Mouse (Mus musculus): ENCODE data around the gene Dph6.
A peak's percentile ranks its signal among the peaks of the same experiment; 100 is the strongest.
"Not testable (repeated sequence)": the region's sequence is repeated elsewhere in the genome, so short reads cannot be mapped to it uniquely, and the experiment has no call there.

Dph6 gene

GRCm38 (mm10) chr2:114654365-114655239, at the start of gene Dph6:
Dph6 (minus strand) TSS chr2:114654964.
- peak; percentile 63 for DNase-seq (ENCODE audit: low read depth)

GRCm38 (mm10) chr2:114700966-114701685, 46.4 kb upstream of the Dph6 start:
- no peak for DNase-seq (ENCODE audit: low read depth)

- DNase-seq (ENCODE audit: low read depth): no peak
These were observed 36.8 kb upstream of the Dph6 start for GRCm38 (mm10) chr2:114691607-114692006.

DNA sequence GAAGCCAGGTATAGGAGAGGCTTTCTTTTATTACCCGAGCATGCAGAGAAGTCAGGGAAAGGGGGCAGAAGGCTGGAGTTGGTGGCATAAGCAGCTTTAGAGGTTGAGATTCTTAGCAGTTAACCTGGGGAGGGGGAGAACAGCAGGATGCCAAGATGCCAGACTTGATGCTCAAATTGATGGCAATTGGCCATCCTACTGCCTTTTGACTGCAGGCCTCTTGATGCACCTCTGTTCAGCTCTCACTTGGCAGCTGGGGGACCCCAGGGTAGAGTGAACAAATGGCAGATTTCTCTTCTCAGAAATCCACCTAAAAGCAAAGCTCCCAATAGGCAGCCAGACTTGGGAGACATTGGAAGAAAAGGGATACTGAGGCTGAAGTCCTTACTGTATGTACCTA, 32.7 kb upstream of the Dph6 start:
- no peak for DNase-seq (ENCODE audit: low read depth)

GRCm38 (mm10) chr2:114687081-114687480, 32.3 kb upstream of the Dph6 start:
- no peak for DNase-seq (ENCODE audit: low read depth)

- no peak for DNase-seq (ENCODE audit: low read depth)
These were observed 19.1 kb upstream of the Dph6 start for GRCm38 (mm10) chr2:114673831-114674230.

DNA sequence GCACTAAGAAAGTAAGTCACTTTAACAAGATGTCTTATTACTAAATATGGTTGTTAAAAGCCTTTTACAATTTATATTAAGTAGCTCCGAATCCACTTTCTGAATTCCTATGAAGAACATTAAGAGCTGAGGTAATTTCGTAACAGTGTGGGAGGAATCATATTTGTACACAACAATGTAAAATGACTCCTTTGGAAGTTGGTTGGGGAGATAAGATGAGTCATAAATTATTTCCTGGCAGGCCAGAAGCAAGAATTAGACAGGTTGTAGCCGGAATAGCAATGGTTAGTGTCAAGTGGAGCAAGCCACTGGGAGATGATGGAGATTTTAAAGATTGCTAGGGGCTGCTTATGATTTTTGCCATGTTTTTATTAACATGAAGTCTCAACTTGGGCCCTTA, 16.2 kb upstream of the Dph6 start:
- no peak for DNase-seq (ENCODE audit: low read depth)

- DNase-seq (ENCODE audit: low read depth): no peak
These were observed 4.2 kb upstream of the Dph6 start for GRCm38 (mm10) chr2:114658954-114659353.

GRCm38 (mm10) chr2:114646240-114646639, 8.5 kb downstream of the Dph6 start:
- DNase-seq (ENCODE audit: low read depth): no peak

DNA sequence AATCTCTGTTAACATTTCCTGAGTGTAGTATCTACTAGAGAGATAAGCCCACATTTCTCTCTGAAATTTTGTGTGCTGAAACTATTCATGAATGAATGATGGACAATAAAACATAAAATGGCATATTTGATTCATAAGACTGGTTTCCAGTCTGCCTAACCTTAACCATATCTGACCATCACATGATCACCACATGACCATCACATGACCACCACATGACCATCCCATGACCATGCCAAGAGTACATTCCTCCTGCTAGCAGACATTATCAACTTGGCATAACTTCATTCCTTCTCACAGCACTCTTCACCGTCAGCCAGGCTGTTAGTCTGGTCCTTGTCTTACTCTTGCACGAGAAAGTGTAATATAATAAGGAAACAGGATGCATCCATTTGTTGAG, 10.9 kb downstream of the Dph6 start:
- no peak for DNase-seq (ENCODE audit: low read depth)

DNA sequence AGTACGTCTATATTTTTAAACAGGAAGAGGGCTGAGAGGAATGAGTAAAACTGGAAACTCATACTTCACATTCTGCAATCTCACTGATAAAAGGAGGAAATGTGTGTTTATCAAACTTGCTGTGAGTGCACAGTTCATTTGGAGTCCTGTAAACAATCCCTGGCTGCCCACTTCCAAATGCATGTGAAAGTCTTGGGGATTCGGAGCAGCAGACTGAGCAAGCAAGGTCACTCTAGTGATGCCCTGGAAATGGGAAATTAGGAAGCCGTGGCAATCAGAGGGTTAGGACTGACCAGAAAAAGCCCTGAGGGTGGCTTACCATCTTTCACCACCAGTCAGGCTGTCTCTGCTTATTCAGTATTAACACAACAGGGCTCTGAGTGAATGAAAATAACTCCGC, 30.1 kb downstream of the Dph6 start:
- no peak for DNase-seq (ENCODE audit: low read depth)

DNA sequence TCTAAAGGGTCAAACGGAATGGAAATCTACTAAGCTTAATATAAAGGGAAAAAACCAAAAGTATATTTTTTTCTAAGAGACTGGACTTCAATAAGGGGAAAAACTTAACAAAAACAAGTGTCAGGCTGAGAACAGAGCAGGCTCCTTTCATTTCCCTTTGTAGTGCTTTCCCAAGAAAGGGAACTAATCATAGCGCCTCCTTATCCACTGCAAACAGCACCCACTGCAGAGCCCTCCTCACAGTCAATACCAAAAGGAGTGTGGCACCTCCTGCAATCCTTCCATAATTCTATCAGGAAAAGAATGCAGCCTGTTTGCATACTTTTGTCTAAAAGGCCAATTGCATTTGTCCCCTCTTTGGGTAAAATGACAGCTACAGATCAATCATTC, 32.2 kb downstream of the Dph6 start:
- no peak for DNase-seq (ENCODE audit: low read depth)

DNA sequence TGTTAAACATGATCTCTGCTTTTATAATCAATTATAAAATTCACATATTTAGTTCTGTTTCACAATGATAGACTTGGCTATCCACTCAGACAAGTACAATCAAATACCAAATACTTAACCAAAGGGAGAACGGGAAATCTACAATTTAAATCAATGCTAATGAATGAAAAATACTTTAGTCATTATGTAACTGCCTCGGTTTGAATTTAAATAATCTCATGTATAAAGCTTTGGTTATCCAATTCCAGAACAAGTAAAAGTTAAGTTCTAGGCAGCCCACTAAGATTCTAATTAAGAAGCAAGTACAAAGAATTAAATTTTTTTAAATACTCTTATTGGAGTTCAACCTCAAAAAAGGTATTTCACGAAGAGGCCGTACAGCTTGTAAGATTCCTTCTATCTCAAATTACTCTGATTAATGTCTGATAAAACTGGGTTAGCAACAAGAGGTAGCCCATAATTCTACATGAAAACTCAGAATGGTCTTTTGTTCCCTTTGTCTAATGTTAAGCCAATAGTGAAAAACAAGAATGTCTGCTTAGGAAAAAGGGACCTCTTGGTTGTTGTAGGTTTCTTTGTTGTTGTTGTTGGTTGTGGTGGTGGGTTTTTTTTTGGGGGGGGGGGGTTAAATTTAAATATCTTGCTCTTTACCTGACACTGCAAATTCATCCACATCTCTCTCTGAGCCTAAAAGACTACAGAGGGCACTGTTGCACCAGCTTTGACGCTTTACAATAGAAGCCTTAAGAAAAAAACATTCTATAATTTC, 32.8 kb downstream of the Dph6 start:
- peak; percentile 7 for DNase-seq (ENCODE audit: low read depth)

DNA sequence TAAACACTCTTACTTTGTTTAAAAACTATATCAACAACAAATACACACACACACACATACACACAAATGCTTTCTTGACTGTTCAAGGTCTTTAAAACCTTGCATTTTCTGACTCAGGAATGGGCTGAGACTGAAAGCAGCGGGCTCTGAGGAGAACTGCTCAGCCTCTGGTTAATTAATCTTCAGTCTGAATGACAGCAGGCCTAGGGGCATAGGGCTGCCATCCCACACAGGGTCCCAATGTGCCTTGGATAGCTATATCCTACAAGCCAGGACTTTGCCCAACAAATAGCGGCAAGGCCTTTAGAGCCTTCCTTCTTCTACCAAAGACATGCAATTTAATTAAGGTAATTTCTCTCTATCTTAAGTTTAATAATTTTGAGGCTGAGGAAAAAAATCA, 43.2 kb downstream of the Dph6 start:
- no peak for DNase-seq (ENCODE audit: low read depth)

- no peak for DNase-seq (ENCODE audit: low read depth)
These were observed 44.7 kb downstream of the Dph6 start for GRCm38 (mm10) chr2:114610110-114610509.

GRCm38 (mm10) chr2:114605202-114605601, 49.6 kb downstream of the Dph6 start:
- DNase-seq (ENCODE audit: low read depth): not testable (repeated sequence)

DNA sequence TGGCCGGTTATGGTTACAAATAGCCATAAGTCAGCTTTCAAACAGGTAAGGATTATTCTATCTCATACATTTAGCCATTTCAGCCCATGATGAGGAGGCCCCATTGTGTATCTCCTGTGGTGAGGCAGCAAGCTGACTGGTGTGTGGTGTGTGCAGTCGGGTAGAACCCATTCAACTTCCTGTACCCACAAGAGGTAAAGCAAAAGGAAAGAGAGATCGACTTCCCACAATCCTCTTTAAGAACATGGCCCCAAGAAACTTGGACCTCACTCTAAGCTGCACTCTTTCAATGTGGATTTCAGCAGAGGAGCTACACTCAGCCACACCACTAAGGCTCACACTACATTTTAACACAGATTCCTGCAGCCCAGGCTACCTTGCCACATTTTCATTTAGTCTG, 53.6 kb downstream of the Dph6 start:
- DNase-seq (ENCODE audit: low read depth): no peak

GRCm38 (mm10) chr2:114599793-114600192, 55.0 kb downstream of the Dph6 start:
- no peak for DNase-seq (ENCODE audit: low read depth)

GRCm38 (mm10) chr2:114593393-114593792, 61.4 kb downstream of the Dph6 start:
- DNase-seq (ENCODE audit: low read depth): no peak

DNA sequence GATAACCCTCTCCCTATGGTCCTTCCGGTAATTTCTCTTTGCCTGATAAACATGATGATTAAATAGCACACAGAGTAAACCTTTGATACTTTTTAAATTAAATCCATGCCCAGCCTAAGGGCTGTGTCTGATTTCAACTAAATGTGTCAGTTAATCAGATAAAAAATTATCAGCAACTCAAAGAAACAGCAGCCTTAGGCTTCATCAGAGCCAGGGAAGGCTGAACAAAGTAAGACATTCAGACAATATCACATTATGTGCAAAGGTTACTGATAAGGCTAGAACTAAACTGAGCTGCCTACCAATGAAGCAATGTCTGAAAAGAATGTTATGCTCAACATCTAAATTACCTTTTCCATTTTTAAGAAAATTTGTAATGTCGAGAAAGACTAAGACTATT, 74.0 kb downstream of the Dph6 start:
- DNase-seq (ENCODE audit: low read depth): no peak

DNA sequence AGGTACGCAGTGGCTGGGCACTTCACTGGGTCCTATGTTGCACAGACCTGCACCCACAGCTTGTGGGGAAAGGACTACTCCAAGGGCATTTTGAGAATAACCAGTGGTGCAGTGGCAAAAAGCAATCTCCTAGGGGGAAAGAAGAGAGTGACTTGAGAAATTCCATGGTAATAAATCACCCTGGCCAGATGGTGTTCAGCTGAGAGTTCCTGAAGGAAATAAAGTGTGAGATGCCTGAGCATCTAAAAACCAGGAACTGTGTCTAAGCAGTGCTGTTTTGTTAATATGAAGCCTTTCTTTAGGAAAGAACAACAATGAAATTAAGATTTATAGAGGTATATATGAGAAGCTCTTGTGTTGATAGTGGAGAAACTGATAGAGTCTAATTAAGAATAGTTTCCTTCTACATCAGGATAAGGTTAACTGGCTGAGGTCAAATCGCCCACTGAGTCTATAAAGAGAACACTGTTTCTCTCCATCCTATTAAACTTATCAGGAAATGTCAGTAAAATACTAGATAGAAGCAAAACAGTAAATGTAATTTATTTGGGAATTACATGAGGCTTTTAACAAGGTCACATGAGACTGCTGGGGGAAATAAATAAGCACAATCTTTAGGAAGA, 111.7 kb downstream of the Dph6 start:
- no peak for DNase-seq (ENCODE audit: low read depth)

- DNase-seq (ENCODE audit: low read depth): no peak
These were observed 112.4 kb downstream of the Dph6 start for GRCm38 (mm10) chr2:114542325-114542724.

Measured in c-Kit-positive CD71-negative TER-119-negative erythroid progenitor cells, embryonic 14.5 days (primary cell).